Mouse (Mus musculus) hindbrain, embryonic 16.5 days (tissue): ENCODE data around the gene Oprd1. TPM values are rescaled to one million over a fixed set of nuclear protein-coding genes. Genes with fewer than 3 reads are reported as not detected.

Source experiments
- ATAC-seq: fragments of 200-750 bp; cut with Nextera tagmentation; 2 replicates; pipeline ENCODE4 v1.8.0; 2017; ENCODE audit warnings: moderate TSS enrichment, moderate library complexity
- H3K27ac ChIP-seq: fragments of 300-500 bp; sonication (generic); 2 replicates; pipeline ENCODE4 v1.5.1; 2014; ENCODE audit warnings: low read depth, mild to moderate bottlenecking, control low read depth, low read length, moderate library complexity
- H3K27me3 ChIP-seq: fragments of 300-500 bp; sonication (generic); replicated peaks from 2 replicates; pipeline ENCODE4 v1.6.1; 2014; ENCODE audit warnings: low read length; ENCODE audit not compliant: control insufficient read depth, insufficient read depth
- H3K36me3 ChIP-seq: fragments of 300-500 bp; sonication (generic); 2 replicates; pipeline ENCODE4 v1.6.1; 2014; ENCODE audit warnings: mild to moderate bottlenecking, low read length, moderate library complexity, mixed read lengths; ENCODE audit not compliant: control insufficient read depth, insufficient read depth
- H3K4me1 ChIP-seq: fragments of 300-500 bp; sonication (generic); 2 replicates; pipeline ENCODE4 v1.6.1; 2014; ENCODE audit warnings: low read depth, low read length; ENCODE audit not compliant: control insufficient read depth, insufficient read depth
- H3K4me2 ChIP-seq: fragments of 300-500 bp; sonication (generic); 2 replicates; pipeline ENCODE4 v1.6.1; 2014; ENCODE audit warnings: mild to moderate bottlenecking, low read length, control low read depth, moderate library complexity
- H3K4me3 ChIP-seq: fragments of 300-500 bp; sonication (generic); 2 replicates; pipeline ENCODE4 v1.5.1; 2014; ENCODE audit warnings: mild to moderate bottlenecking, low read length, control low read depth, moderate library complexity
- H3K9ac ChIP-seq: fragments of 300-500 bp; sonication (generic); 2 replicates; pipeline ENCODE4 v1.6.1; 2014; ENCODE audit warnings: low read depth, mild to moderate bottlenecking, control low read depth, low read length, moderate library complexity
- H3K9me3 ChIP-seq: fragments of 300-500 bp; sonication (generic); 2 replicates; pipeline ENCODE4 v1.6.1; 2014; ENCODE audit warnings: mild to moderate bottlenecking, low read length, moderate library complexity; ENCODE audit not compliant: control insufficient read depth
- WGBS: fragments of 180-500 bp; shearing (Covaris S2); extraction: QIAGEN DNeasy Blood & Tissue Kit; methylation state at CpG from one replicate; pipeline ENCODE4 v1.1.7; 2014; 5-methylcytosine and 5-hydroxymethylcytosine counted together
- polyA plus RNA-seq: library from polyadenylated mRNA; unstranded; fragments of >200 nt; fragmentation: Nextera tagmentation; extraction: Ambion mirVana; gene quantifications from 2 replicates; pipeline ENCODE4 v1.2.1, GENCODE M21; 2015

Oprd1 gene
- polyA plus RNA-seq, 1 experiment from 2014 or later, result 1.4 TPM

- H3K4me2 ChIP-seq, result no peak overlapping the region
- 59% methylated on average over 7 of the region's 7 CpGs for WGBS
- H3K9ac ChIP-seq, result no peak overlapping the region
- H3K4me1 ChIP-seq, result peaks cover 12% of the 10 kb centered on the region
- H3K27me3 ChIP-seq, result no peaks in the 10 kb centered on the region; the same call in none of the 2 replicates
- ATAC-seq, result no peak
- H3K4me3 ChIP-seq, result no peak overlapping the region
- no peak overlapping the region for H3K27ac ChIP-seq
- H3K36me3 ChIP-seq, result no peaks in the 10 kb centered on the region
- H3K9me3 ChIP-seq, result no peaks in the 10 kb centered on the region
Measured at GRCm38 (mm10) chr4:132078296-132078714, 66.0 kb downstream of the Oprd1 start.

GRCm38 (mm10) chr4:132077445-132077844 is 66.8 kb downstream of the Oprd1 start:
- H3K27me3 ChIP-seq, result no peaks in the 10 kb centered on the region; the same call in none of the 2 replicates
- no peaks in the 10 kb centered on the region for H3K36me3 ChIP-seq
- H3K9ac ChIP-seq, result no peak overlapping the region
- peaks cover 12% of the 10 kb centered on the region for H3K4me1 ChIP-seq
- no peak overlapping the region for H3K27ac ChIP-seq
- no peak for ATAC-seq
- no peak overlapping the region for H3K4me2 ChIP-seq
- no peaks in the 10 kb centered on the region for H3K9me3 ChIP-seq
- no peak overlapping the region for H3K4me3 ChIP-seq
- 74% methylated on average over 7 of the region's 7 CpGs for WGBS

- no peak overlapping the region for H3K9ac ChIP-seq
- peaks cover 12% of the 10 kb centered on the region for H3K4me1 ChIP-seq
- no peak overlapping the region for H3K4me2 ChIP-seq
- 34% methylated on average over 20 of the region's 20 CpGs for WGBS
- H3K4me3 ChIP-seq, result no peak overlapping the region
- no peaks in the 10 kb centered on the region; the same call in none of the 2 replicates for H3K27me3 ChIP-seq
- ATAC-seq, result no peak
- H3K27ac ChIP-seq, result no peak overlapping the region
- H3K36me3 ChIP-seq, result no peaks in the 10 kb centered on the region
- no peaks in the 10 kb centered on the region for H3K9me3 ChIP-seq
Measured at GRCm38 (mm10) chr4:132076480-132077405, 67.5 kb downstream of the Oprd1 start.

- Histone ChIP-seq H3K4me3 (no peak overlapping the region), H3K27me3 (no peaks in the 10 kb centered on the region; the same call in none of the 2 replicates), H3K27ac (no peak overlapping the region), H3K9ac (no peak overlapping the region), H3K4me2 (peak overlapping the region; percentile 100), H3K4me1 (peaks cover 12% of the 10 kb centered on the region), H3K36me3 (no peaks in the 10 kb centered on the region), H3K9me3 (no peaks in the 10 kb centered on the region)
- WGBS, result 57% methylated on average over 1 of the region's 1 CpGs
- no peak for ATAC-seq
Measured at GRCm38 (mm10) chr4:132075796-132076195, 68.5 kb downstream of the Oprd1 start.

- no peak within 1 kb of the TSS for H3K27ac ChIP-seq
- H3K36me3 ChIP-seq, result no peaks in the 10 kb centered on the region
- peak within 1 kb of the TSS; percentile 100 for H3K4me2 ChIP-seq
- H3K9me3 ChIP-seq, result no peaks in the 10 kb centered on the region
- H3K4me1 ChIP-seq, result peaks cover 12% of the 10 kb centered on the region
- peak; percentile 94 for ATAC-seq
- WGBS, result 2% methylated on average over 44 of the region's 47 CpGs
- no peaks in the 10 kb centered on the region; the same call in none of the 2 replicates for H3K27me3 ChIP-seq
- peak within 1 kb of the TSS; percentile 75 for H3K9ac ChIP-seq
- H3K4me3 ChIP-seq, result peak within 1 kb of the TSS; percentile 80
Measured at GRCm38 (mm10) chr4:132074933-132075769, 69.1 kb downstream of the Oprd1 start, which contains the start of gene Epb41. Gene Epb41, minus strand, starts transcription at chr4:132075321.

- Histone ChIP-seq H3K4me2 (peak within 1 kb of the TSS; percentile 100), H3K9ac (peak within 1 kb of the TSS; percentile 75), H3K27ac (no peak within 1 kb of the TSS), H3K27me3 (no peaks in the 10 kb centered on the region; the same call in none of the 2 replicates), H3K4me3 (peak within 1 kb of the TSS; percentile 80), H3K9me3 (no peaks in the 10 kb centered on the region), H3K36me3 (no peaks in the 10 kb centered on the region), H3K4me1 (peaks cover 12% of the 10 kb centered on the region)
- peak; percentile 32; the same call in 1 of the 2 replicates for ATAC-seq
- under 1% methylated on average over 34 of the region's 42 CpGs for WGBS
Measured at GRCm38 (mm10) chr4:132074077-132074932, 70.0 kb downstream of the Oprd1 start, which contains the start of gene Gm10300. Gene Gm10300, plus strand, starts transcription at chr4:132074697.

GRCm38 (mm10) chr4:132072946-132073345 is 71.3 kb downstream of the Oprd1 start:
- H3K9ac ChIP-seq, result no peak overlapping the region
- H3K36me3 ChIP-seq, result no peaks in the 10 kb centered on the region
- H3K27ac ChIP-seq, result no peak overlapping the region
- peaks cover 12% of the 10 kb centered on the region for H3K4me1 ChIP-seq
- no peaks in the 10 kb centered on the region for H3K9me3 ChIP-seq
- no peak for ATAC-seq
- 65% methylated on average over 6 of the region's 6 CpGs for WGBS
- H3K27me3 ChIP-seq, result no peaks in the 10 kb centered on the region; the same call in 1 of the 2 replicates
- no peak overlapping the region for H3K4me2 ChIP-seq
- no peak overlapping the region for H3K4me3 ChIP-seq

GRCm38 (mm10) chr4:132072156-132072555 is 72.1 kb downstream of the Oprd1 start:
- Histone ChIP-seq H3K27ac (no peak overlapping the region), H3K36me3 (no peaks in the 10 kb centered on the region), H3K4me2 (no peak overlapping the region), H3K4me3 (no peak overlapping the region), H3K9ac (no peak overlapping the region), H3K4me1 (peaks cover 12% of the 10 kb centered on the region), H3K9me3 (no peaks in the 10 kb centered on the region), H3K27me3 (no peaks in the 10 kb centered on the region; the same call in 1 of the 2 replicates)
- WGBS, result 66% methylated on average over 3 of the region's 3 CpGs
- no peak for ATAC-seq
